Mouse (Mus musculus) cerebellum, adult 2 months (tissue): ENCODE measurements around the gene Crtc2.

Source experiments
- CTCF ChIP-seq: fragments of 200-500 bp; IDR thresholded peaks from 2 replicates; pipeline ENCODE4 v1.5.1; 2011; ENCODE audit warnings: low read depth, mild to moderate bottlenecking, control low read depth, low read length, moderate library complexity, borderline replicate concordance; ENCODE audit not compliant: insufficient read depth
- POLR2A ChIP-seq: fragments of 200-500 bp; IDR thresholded peaks from 2 replicates; pipeline ENCODE4 v1.6.1; 2011; ENCODE audit warnings: low read length, control low read depth, borderline replicate concordance; ENCODE audit not compliant: insufficient read depth

GRCm38 (mm10) chr3:90313367-90313766 lies 59.4 kb downstream of the Crtc2 start:
- TF ChIP-seq POLR2A (no peak), CTCF (peak; percentile 19; the same call in 1 of the 2 replicates)
